Mouse (Mus musculus) testis, adult 2 months (tissue): ENCODE data around the gene Gca.

Experiments used
- CTCF ChIP-seq: fragments of 200-500 bp; IDR thresholded peaks from 2 replicates; pipeline ENCODE4 v1.5.1; 2012; ENCODE audit warnings: low read depth, mild to moderate bottlenecking, inconsistent platforms, low read length, moderate library complexity; ENCODE audit not compliant: control insufficient read depth, insufficient read depth, insufficient replicate concordance
- POLR2A ChIP-seq: fragments of 200-500 bp; IDR thresholded peaks from 2 replicates; pipeline ENCODE4 v1.6.1; 2012; ENCODE audit warnings: low read depth, mild to moderate bottlenecking, inconsistent platforms, low read length, moderate library complexity; ENCODE audit not compliant: control insufficient read depth

DNA sequence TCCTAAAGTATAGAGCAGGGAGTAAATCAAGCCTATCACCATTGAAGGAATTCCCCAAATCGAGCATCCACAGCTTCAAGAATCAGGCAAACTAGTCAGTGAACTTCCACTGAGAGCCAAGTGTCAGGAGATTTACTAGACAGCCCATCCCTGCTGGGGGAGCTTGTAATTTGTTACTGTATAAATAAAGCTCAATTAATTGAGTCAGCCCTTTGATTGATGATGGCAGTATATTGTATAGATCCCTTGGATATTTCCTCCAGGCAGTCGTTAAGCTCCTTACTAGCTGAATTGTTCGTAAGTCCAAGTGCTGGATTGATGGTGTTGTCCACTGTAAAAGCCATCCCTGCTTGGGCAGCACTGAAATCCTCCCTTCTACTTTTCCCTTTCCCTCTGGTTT is 5.8 kb downstream of the Gca start:
- TF ChIP-seq CTCF: no peak
- no peak for TF ChIP-seq POLR2A
